Mouse (Mus musculus) stomach, adult 2 months (tissue): ENCODE measurements around the gene Ms4a3. TPM values are rescaled to one million over a fixed set of nuclear protein-coding genes. Genes with fewer than 3 reads are reported as not detected.

Experiments used
- polyA plus RNA-seq: library from polyadenylated mRNA; depleted of rRNA; stranded (reverse); fragments of >200 nt; gene quantifications from 2 replicates; pipeline ENCODE4 v1.2.3, GENCODE M21; 2012; rRNA removed

Ms4a3 gene
- polyA plus RNA-seq = not detected in 2 replicates

GRCm38 (mm10) chr19:11640732-11641131, at the start of gene Ms4a3:
Gene Ms4a3, minus strand, starts transcription at chr19:11640851.

GRCm38 (mm10) chr19:11660459-11660858, 19.8 kb upstream of the Ms4a3 start, which contains the start of gene Oosp2:
Gene Oosp2, minus strand, starts transcription at chr19:11660559.

GRCm38 (mm10) chr19:11623551-11623950, 17.1 kb downstream of the Ms4a3 start, which contains the start of gene Ms4a2:
Gene Ms4a2, minus strand, starts transcription at chr19:11623719.

GRCm38 (mm10) chr19:11604603-11605002, 36.0 kb downstream of the Ms4a3 start, which contains the start of gene Ms4a6d:
Gene Ms4a6d, minus strand, starts transcription at chr19:11604849.

Other genes starting within 250 kb of the Ms4a3 start
- 0.12 TPM in 1 of 2 replicates, not detected in the other for gene Ms4a4c, start 236.1 kb downstream of the Ms4a3 start, polyA plus RNA-seq
- 0.02 and 0.06 TPM in 2 replicates for gene Ms4a4b, start 197.3 kb downstream of the Ms4a3 start, polyA plus RNA-seq
- 0.50 and 0.77 TPM in 2 replicates for gene Ms4a6c, start 171.5 kb downstream of the Ms4a3 start, polyA plus RNA-seq
- gene Gm8369, start 154.9 kb downstream of the Ms4a3 start, polyA plus RNA-seq = 0.10 TPM in 1 of 2 replicates, not detected in the other
- gene Ms4a6b, start 124.3 kb downstream of the Ms4a3 start, polyA plus RNA-seq = 0.23 and 0.65 TPM in 2 replicates
- 7.7 and 10.7 TPM in 2 replicates for gene Ms4a4d, start 104.0 kb downstream of the Ms4a3 start, polyA plus RNA-seq
- 0.17 and 0.59 TPM in 2 replicates for gene Ms4a6d, start 36.0 kb downstream of the Ms4a3 start, polyA plus RNA-seq
- gene Ms4a2, start 17.1 kb downstream of the Ms4a3 start, polyA plus RNA-seq = 0.06 TPM in 1 of 2 replicates, not detected in the other
- gene Oosp2, start 19.7 kb upstream of the Ms4a3 start, polyA plus RNA-seq = not detected in 2 replicates
- not detected in 2 replicates for gene Oosp1, start 50.3 kb upstream of the Ms4a3 start, polyA plus RNA-seq
- gene Oosp3, start 56.2 kb upstream of the Ms4a3 start, polyA plus RNA-seq = not detected in 2 replicates
- gene Gif, start 106.7 kb upstream of the Ms4a3 start, polyA plus RNA-seq = 631 and 840 TPM in 2 replicates
- gene Mrpl16, start 129.5 kb upstream of the Ms4a3 start, polyA plus RNA-seq = 3.0 and 4.0 TPM in 2 replicates
- gene Stx3, start 178.6 kb upstream of the Ms4a3 start, polyA plus RNA-seq = 7.2 and 10.5 TPM in 2 replicates
- not detected in 2 replicates for gene Olfr1417, start 198.4 kb upstream of the Ms4a3 start, polyA plus RNA-seq
- not detected in 2 replicates for gene Olfr1418, start 220.2 kb upstream of the Ms4a3 start, polyA plus RNA-seq
- not detected in 2 replicates for gene Olfr1419, start 234.3 kb upstream of the Ms4a3 start, polyA plus RNA-seq
- gene Olfr1420, start 245.7 kb upstream of the Ms4a3 start, polyA plus RNA-seq = not detected in 2 replicates